Mouse (Mus musculus): ENCODE measurements around the gene Ada. TPM values are rescaled to one million over a fixed set of nuclear protein-coding genes. Genes with fewer than 3 reads are reported as not detected.
A peak's percentile ranks its signal among the peaks of the same experiment; 100 is the strongest.

The Ada gene
- polyA plus RNA-seq, 1 experiment from 2014 or later = 4.4 TPM

DNA sequence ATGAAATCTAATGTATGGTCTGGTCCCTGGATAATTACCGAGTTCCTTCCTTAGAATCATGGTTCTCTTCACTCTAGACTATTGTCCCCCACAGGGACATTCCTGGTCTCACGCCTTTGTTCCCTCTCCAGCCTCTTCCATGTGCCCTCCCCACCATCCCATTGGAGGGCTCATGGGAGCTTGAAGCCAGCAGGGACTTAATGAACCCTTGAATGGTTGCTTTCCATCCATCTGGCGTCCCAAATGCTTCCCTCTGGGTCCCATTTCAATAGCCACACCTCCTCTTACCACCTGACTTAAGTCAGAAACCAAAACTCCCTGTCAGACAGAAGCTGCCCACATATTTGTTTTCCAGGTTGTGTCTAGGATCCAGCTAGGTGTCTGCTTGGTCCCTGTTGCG, 30.4 kb downstream of the Ada start:
- H3K4me3 ChIP-seq (ENCODE audit: low read depth, low read length) = no peak overlapping the region
- H3K4me2 ChIP-seq (ENCODE audit: low read length) = no peak overlapping the region
- H3K36me3 ChIP-seq (ENCODE audit: control insufficient read depth, insufficient read depth, low read length) = no peaks in the 10 kb centered on the region
- ATAC-seq = 0 out of 2 replicates have a peak, but pooled peaks have one; percentile 10
- no peaks in the 10 kb centered on the region for H3K9me3 ChIP-seq (replicated peaks; ENCODE audit: control insufficient read depth, low read length, poor library complexity, severe bottlenecking)
- WGBS = 43% methylated on average over 4 of the region's 4 CpGs
- H3K4me1 ChIP-seq (ENCODE audit: control insufficient read depth, insufficient read depth, low read length) = peaks cover 8% of the 10 kb centered on the region
- no peak overlapping the region for H3K27ac ChIP-seq (ENCODE audit: low read length)
- H3K9ac ChIP-seq (ENCODE audit: low read depth, low read length) = no peak overlapping the region
- H3K27me3 ChIP-seq (ENCODE audit: control insufficient read depth, insufficient read depth, low read depth, low read length) = no peaks in the 10 kb centered on the region

DNA sequence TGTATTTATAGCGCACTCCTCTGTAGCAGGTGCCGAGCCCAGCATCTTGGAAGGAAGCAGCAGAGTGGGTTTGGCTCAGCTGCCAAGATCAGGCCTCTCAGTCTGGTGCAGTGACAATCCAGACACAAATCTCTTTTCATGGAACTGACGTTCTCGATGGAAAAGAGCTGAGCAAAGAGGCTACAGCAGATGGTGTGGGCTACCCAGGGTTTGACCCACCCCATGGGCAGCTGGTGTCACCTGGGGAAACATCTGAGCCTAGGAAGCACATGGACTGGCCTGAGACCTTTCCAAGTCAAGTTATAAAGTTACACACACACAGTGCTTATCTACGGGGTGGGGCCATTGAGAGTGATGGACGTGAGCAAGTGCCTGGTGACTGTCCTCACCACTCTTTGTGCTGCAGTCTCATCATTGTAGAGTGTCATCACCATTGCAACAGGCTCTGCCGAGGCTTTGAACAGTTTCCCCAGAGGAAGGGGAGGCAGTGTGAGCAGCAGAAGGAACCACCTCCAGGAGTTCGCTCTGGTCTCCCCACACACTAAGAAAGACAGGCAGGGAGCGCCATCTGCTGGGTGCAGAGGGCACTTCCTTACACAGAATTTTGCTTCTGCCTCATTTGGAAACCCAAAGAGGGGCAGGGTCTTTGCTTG, 31.0 kb downstream of the Ada start:
- Histone ChIP-seq H3K4me1 (ENCODE audit: control insufficient read depth, insufficient read depth, low read length) (peaks cover 8% of the 10 kb centered on the region), H3K36me3 (ENCODE audit: control insufficient read depth, insufficient read depth, low read length) (no peaks in the 10 kb centered on the region), H3K4me3 (ENCODE audit: low read depth, low read length) (no peak overlapping the region), H3K4me2 (ENCODE audit: low read length) (no peak overlapping the region), H3K9ac (ENCODE audit: low read depth, low read length) (0 out of 2 replicates have a peak overlapping the region, but pooled peaks have one; percentile 28), H3K9me3 (replicated peaks; ENCODE audit: control insufficient read depth, low read length, poor library complexity, severe bottlenecking) (no peaks in the 10 kb centered on the region), H3K27me3 (ENCODE audit: control insufficient read depth, insufficient read depth, low read depth, low read length) (no peaks in the 10 kb centered on the region), H3K27ac (ENCODE audit: low read length) (peak overlapping the region; percentile 40; the same call in 1 of the 2 replicates)
- ATAC-seq = peak; percentile 89
- WGBS = 34% methylated on average over 9 of the region's 9 CpGs

DNA sequence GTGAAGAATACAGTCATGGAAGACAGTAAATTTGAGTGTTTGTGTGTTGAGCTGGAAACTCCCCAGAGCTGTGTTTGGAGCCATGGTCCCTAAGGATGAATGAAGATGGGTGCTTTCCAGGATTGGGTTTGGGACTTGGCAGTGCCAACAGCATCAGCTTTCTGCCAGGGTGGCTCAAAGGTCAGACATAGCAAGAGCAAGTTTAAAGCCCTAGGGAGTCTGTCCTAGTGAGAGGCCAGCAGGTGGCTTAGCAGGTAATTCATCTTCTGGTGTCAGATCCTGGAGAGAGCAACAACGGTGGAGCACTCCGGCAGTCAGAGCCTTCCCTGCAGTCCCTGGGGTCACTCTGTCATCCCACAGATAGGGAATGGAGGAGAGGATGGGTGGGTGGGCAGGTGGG, 31.5 kb downstream of the Ada start:
- Histone ChIP-seq H3K27me3 (ENCODE audit: control insufficient read depth, insufficient read depth, low read depth, low read length) (no peaks in the 10 kb centered on the region), H3K4me2 (ENCODE audit: low read length) (no peak overlapping the region), H3K27ac (ENCODE audit: low read length) (0 out of 2 replicates have a peak overlapping the region, but pooled peaks have one; percentile 40), H3K9ac (ENCODE audit: low read depth, low read length) (0 out of 2 replicates have a peak overlapping the region, but pooled peaks have one; percentile 28), H3K4me3 (ENCODE audit: low read depth, low read length) (no peak overlapping the region), H3K4me1 (ENCODE audit: control insufficient read depth, insufficient read depth, low read length) (peaks cover 8% of the 10 kb centered on the region), H3K36me3 (ENCODE audit: control insufficient read depth, insufficient read depth, low read length) (no peaks in the 10 kb centered on the region), H3K9me3 (replicated peaks; ENCODE audit: control insufficient read depth, low read length, poor library complexity, severe bottlenecking) (no peaks in the 10 kb centered on the region)
- no peak for ATAC-seq
- 40% methylated on average over 2 of the region's 2 CpGs for WGBS

DNA sequence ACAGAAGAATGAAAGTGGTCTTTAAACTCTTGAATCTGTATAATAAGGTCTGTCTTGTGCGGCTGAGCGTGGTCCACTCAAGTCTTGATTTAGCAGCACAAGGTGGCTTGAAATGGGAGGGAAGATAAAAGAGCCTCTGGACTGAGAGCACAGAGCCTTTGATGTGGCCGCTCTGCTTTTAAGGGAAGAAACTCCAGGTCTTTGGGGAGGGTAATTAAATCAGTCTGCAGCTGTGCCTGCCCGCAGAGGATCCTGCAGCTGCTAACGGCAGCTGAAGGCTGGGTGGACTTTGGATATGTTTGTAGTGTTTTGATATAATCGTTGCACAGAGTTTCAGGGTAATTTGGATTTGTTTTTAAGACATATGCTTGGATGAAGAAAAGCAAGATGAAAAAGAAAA, 33.2 kb downstream of the Ada start:
- Histone ChIP-seq H3K27me3 (ENCODE audit: control insufficient read depth, insufficient read depth, low read depth, low read length) (no peaks in the 10 kb centered on the region), H3K27ac (ENCODE audit: low read length) (no peak overlapping the region), H3K4me1 (ENCODE audit: control insufficient read depth, insufficient read depth, low read length) (peaks cover 6% of the 10 kb centered on the region), H3K36me3 (ENCODE audit: control insufficient read depth, insufficient read depth, low read length) (no peaks in the 10 kb centered on the region), H3K4me3 (ENCODE audit: low read depth, low read length) (no peak overlapping the region), H3K4me2 (ENCODE audit: low read length) (no peak overlapping the region), H3K9me3 (replicated peaks; ENCODE audit: control insufficient read depth, low read length, poor library complexity, severe bottlenecking) (no peaks in the 10 kb centered on the region), H3K9ac (ENCODE audit: low read depth, low read length) (no peak overlapping the region)
- 10% methylated on average over 6 of the region's 6 CpGs for WGBS
- ATAC-seq = no peak

DNA sequence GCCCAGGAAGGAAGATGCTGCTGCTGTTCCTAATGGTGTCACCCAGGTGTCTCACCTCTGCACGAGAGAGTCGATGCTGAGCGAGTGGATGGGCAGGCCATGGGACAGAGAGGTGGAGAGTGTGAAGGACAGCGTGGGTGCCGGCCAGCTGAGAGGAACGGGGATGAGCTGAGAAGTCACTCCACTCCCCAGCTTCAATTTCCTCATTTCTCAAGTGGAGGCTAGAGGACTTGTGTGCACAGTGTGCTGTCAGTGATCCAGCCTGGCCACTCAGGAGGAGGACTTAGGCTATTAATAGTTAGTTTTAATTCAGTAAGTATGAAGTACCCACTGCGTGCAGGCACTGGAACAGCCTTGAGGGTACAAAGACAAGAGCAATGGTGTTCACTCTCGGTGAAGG, 33.6 kb downstream of the Ada start:
- Histone ChIP-seq H3K27me3 (ENCODE audit: control insufficient read depth, insufficient read depth, low read depth, low read length) (no peaks in the 10 kb centered on the region), H3K4me1 (ENCODE audit: control insufficient read depth, insufficient read depth, low read length) (peaks cover 6% of the 10 kb centered on the region), H3K4me3 (ENCODE audit: low read depth, low read length) (no peak overlapping the region), H3K4me2 (ENCODE audit: low read length) (no peak overlapping the region), H3K27ac (ENCODE audit: low read length) (peak overlapping the region; percentile 30; the same call in 1 of the 2 replicates), H3K9me3 (replicated peaks; ENCODE audit: control insufficient read depth, low read length, poor library complexity, severe bottlenecking) (no peaks in the 10 kb centered on the region), H3K36me3 (ENCODE audit: control insufficient read depth, insufficient read depth, low read length) (no peaks in the 10 kb centered on the region), H3K9ac (ENCODE audit: low read depth, low read length) (no peak overlapping the region)
- WGBS = 48% methylated on average over 8 of the region's 8 CpGs
- ATAC-seq = no peak

DNA sequence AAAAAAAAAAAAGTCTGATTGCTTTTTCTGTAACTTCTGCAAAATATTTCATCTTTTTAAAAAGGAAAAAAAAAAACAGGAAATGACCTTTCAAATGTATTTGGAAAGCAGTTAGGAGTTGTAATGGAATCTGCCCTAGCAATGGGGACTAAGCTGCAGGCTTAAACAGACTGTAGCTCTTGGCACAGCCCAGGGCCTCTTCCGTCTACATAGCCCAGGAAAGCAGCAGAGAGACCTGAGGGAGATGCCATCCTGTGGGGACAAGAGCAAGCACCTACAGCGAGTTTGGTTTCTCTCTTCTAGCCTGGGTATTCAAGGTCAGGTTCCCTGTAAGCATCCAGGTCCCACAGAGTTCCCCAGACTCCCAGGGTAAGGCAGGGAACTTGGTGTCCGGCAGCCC, 36.7 kb downstream of the Ada start:
- Histone ChIP-seq H3K36me3 (ENCODE audit: control insufficient read depth, insufficient read depth, low read length) (no peaks in the 10 kb centered on the region), H3K4me3 (ENCODE audit: low read depth, low read length) (no peak overlapping the region), H3K9ac (ENCODE audit: low read depth, low read length) (no peak overlapping the region), H3K4me1 (ENCODE audit: control insufficient read depth, insufficient read depth, low read length) (no peaks in the 10 kb centered on the region), H3K9me3 (replicated peaks; ENCODE audit: control insufficient read depth, low read length, poor library complexity, severe bottlenecking) (no peaks in the 10 kb centered on the region), H3K27me3 (ENCODE audit: control insufficient read depth, insufficient read depth, low read depth, low read length) (no peaks in the 10 kb centered on the region), H3K27ac (ENCODE audit: low read length) (no peak overlapping the region), H3K4me2 (ENCODE audit: low read length) (no peak overlapping the region)
- 87% methylated on average over 3 of the region's 3 CpGs for WGBS
- no peak for ATAC-seq

DNA sequence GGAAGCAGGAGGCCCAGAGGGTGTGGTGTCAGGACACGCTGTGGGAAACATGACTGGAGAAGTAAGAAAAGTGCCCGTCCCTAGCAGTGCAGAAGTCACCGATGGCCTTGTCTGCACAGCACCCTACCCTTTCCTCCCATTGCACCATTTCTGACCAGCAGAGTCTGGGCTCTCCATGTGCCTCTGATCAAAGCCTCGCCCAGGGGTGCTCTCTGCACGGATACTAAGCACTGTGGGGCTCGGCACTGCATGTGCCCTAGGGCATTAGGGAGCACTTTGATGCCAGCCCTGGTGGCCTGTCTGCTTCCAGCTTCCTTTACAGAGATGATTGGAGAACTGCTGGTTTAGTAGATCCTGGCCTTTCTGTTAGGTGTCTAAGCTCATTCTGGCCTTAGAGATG, 37.2 kb downstream of the Ada start:
- no peak for ATAC-seq
- H3K27me3 ChIP-seq (ENCODE audit: control insufficient read depth, insufficient read depth, low read depth, low read length) = no peaks in the 10 kb centered on the region
- no peak overlapping the region for H3K9ac ChIP-seq (ENCODE audit: low read depth, low read length)
- no peak overlapping the region for H3K4me3 ChIP-seq (ENCODE audit: low read depth, low read length)
- no peaks in the 10 kb centered on the region for H3K4me1 ChIP-seq (ENCODE audit: control insufficient read depth, insufficient read depth, low read length)
- 91% methylated on average over 6 of the region's 6 CpGs for WGBS
- H3K9me3 ChIP-seq (replicated peaks; ENCODE audit: control insufficient read depth, low read length, poor library complexity, severe bottlenecking) = no peaks in the 10 kb centered on the region
- no peak overlapping the region for H3K27ac ChIP-seq (ENCODE audit: low read length)
- no peaks in the 10 kb centered on the region for H3K36me3 ChIP-seq (ENCODE audit: control insufficient read depth, insufficient read depth, low read length)
- no peak overlapping the region for H3K4me2 ChIP-seq (ENCODE audit: low read length)

DNA sequence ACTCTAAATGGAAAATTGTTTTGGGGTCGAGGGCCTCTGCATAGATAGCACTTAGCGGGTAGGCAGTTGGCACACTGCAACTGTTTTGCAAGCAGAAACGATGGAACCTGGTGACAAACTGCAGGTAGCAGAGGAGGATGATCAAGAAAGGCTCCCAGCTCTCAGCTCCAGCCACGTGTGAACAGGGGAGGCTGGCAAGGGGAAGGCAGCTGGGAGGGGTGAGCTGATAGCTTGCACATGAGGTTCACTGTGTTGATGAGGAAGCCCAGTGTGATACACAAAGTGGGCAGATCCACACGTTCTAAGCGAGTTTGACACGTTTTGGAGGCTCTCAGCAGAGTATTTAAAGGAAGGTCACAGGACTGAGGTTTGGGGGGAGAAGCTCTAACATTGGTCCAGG, 37.6 kb downstream of the Ada start:
- Histone ChIP-seq H3K4me1 (ENCODE audit: control insufficient read depth, insufficient read depth, low read length) (no peaks in the 10 kb centered on the region), H3K9me3 (replicated peaks; ENCODE audit: control insufficient read depth, low read length, poor library complexity, severe bottlenecking) (no peaks in the 10 kb centered on the region), H3K27ac (ENCODE audit: low read length) (no peak overlapping the region), H3K27me3 (ENCODE audit: control insufficient read depth, insufficient read depth, low read depth, low read length) (no peaks in the 10 kb centered on the region), H3K4me3 (ENCODE audit: low read depth, low read length) (no peak overlapping the region), H3K4me2 (ENCODE audit: low read length) (no peak overlapping the region), H3K36me3 (ENCODE audit: control insufficient read depth, insufficient read depth, low read length) (no peaks in the 10 kb centered on the region), H3K9ac (ENCODE audit: low read depth, low read length) (no peak overlapping the region)
- WGBS = 78% methylated on average over 7 of the region's 7 CpGs
- no peak for ATAC-seq

DNA sequence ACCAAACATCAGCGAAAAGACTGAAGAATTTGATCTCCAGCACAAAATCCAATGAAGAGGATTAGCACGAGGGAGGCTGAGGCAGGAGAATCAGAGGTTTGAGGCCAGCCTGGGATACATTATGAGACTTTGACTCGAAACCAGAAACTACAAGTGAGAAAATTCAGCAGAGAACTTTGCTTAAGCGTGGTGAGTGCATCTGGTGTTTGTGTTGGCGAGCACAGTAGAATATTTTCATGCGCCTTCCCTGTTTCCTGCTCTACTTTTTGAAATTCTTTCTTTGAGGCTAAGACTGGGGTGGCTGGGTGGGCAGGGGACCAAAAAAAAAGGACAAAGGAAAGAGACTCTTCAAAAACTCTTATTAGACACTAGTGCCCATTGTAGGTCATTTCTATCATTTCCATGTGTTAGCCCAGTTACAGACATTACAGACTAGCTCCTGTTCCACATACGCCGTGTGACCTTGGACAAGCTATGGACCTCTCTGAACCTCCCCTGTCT, 38.6 kb downstream of the Ada start:
- H3K4me3 ChIP-seq (ENCODE audit: low read depth, low read length) = no peak overlapping the region

More for the DNA sequence above, 38.6 kb downstream of the Ada start:
- H3K9ac ChIP-seq (ENCODE audit: low read depth, low read length) = no peak overlapping the region
- ATAC-seq = no peak
- no peaks in the 10 kb centered on the region for H3K9me3 ChIP-seq (replicated peaks; ENCODE audit: control insufficient read depth, low read length, poor library complexity, severe bottlenecking)
- no peaks in the 10 kb centered on the region for H3K4me1 ChIP-seq (ENCODE audit: control insufficient read depth, insufficient read depth, low read length)
- no peaks in the 10 kb centered on the region for H3K27me3 ChIP-seq (ENCODE audit: control insufficient read depth, insufficient read depth, low read depth, low read length)
- 93% methylated on average over 8 of the region's 8 CpGs for WGBS
- no peak overlapping the region for H3K4me2 ChIP-seq (ENCODE audit: low read length)
- H3K36me3 ChIP-seq (ENCODE audit: control insufficient read depth, insufficient read depth, low read length) = no peaks in the 10 kb centered on the region
- H3K27ac ChIP-seq (ENCODE audit: low read length) = no peak overlapping the region

Measured in midbrain, embryonic 16.5 days (tissue).